Mouse (Mus musculus): ENCODE results near the gene Ndufa13.

DNA sequence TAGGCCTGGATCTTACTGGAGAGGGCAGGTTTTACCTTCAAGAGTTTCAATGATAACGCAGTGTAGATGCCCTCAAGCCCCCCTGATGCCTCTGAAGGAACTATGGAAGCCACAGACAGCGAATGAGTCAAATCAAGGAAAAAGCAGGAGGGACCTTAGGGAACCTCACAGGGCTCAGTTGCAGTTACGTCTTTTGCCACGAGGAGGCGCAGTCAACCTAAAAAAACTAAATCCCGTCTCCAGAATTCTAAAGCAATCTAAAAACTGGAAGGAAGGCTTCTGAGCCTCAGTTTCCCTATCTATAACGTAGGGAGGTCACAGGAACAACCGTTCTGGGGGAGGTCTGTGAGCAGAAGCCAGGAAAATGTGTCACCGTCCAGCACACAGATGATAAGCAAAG is 28.2 kb downstream of the Ndufa13 start:
- TF ChIP-seq CTCF (IDR thresholded peaks at IDR 0.05; ENCODE audit: insufficient read depth, low read length) (peak; percentile 86), POLR2A (IDR thresholded peaks at IDR 0.05; ENCODE audit: borderline replicate concordance, extremely low read depth, low read depth, low read length) (no peak)

Measured in lung, adult 2 months (tissue).